Mouse (Mus musculus) kidney, postnatal 0 days (tissue): ENCODE measurements around the gene Trim52. TPM values are rescaled to one million over a fixed set of nuclear protein-coding genes. Genes with fewer than 3 reads are reported as not detected.
A peak's percentile ranks its signal among the peaks of the same experiment; 100 is the strongest.

ENCODE experiments used
- ATAC-seq: fragments of 200-750 bp; cut with Nextera tagmentation; replicated peaks from 2 replicates; pipeline ENCODE4 v1.8.0; 2017; ENCODE audit warnings: low read depth, moderate number of reproducible peaks, moderate TSS enrichment, moderate library complexity; ENCODE audit not compliant: low FRiP score
- DNase-seq: peaks from one replicate; pipeline ENCODE4 v3.0.0-alpha.2; 2016; ENCODE audit warnings: low spot score
- H3K27ac ChIP-seq: fragments of 300-500 bp; sonication (generic); 2 replicates; pipeline ENCODE4 v1.5.1; 2014; ENCODE audit warnings: mild to moderate bottlenecking
- H3K27me3 ChIP-seq: fragments of 300-500 bp; sonication (generic); 2 replicates; pipeline ENCODE4 v1.6.1; 2014; ENCODE audit warnings: low read length, mixed read lengths; ENCODE audit not compliant: insufficient read depth
- H3K36me3 ChIP-seq: fragments of 300-500 bp; sonication (generic); 2 replicates; pipeline ENCODE4 v1.6.1; 2014; ENCODE audit warnings: low read length, mixed read lengths; ENCODE audit not compliant: insufficient read depth
- H3K4me1 ChIP-seq: fragments of 300-500 bp; sonication (generic); replicated peaks from 2 replicates; pipeline ENCODE4 v1.6.1; 2014; ENCODE audit warnings: antibody characterized with exemption, low read length, mixed read lengths; ENCODE audit not compliant: insufficient read depth
- H3K4me2 ChIP-seq: fragments of 300-500 bp; sonication (generic); 2 replicates; pipeline ENCODE4 v1.6.1; 2014; ENCODE audit warnings: mild to moderate bottlenecking, low read length, moderate library complexity, mixed read lengths
- H3K4me3 ChIP-seq: fragments of 300-500 bp; sonication (generic); replicated peaks from 2 replicates; pipeline ENCODE4 v1.5.1; 2014; ENCODE audit warnings: low read depth, low read length
- H3K9ac ChIP-seq: fragments of 300-500 bp; sonication (generic); 2 replicates; pipeline ENCODE4 v1.6.1; 2014; ENCODE audit warnings: low read depth, low read length
- H3K9me3 ChIP-seq: fragments of 300-500 bp; sonication (generic); replicated peaks from 2 replicates; pipeline ENCODE4 v1.6.1; 2016; ENCODE audit warnings: low read length, inconsistent platforms, mixed read lengths
- CTCF ChIP-seq: IDR thresholded peaks from 2 replicates; pipeline ENCODE4 v1.5.1; 2016; ENCODE audit warnings: antibody characterized with exemption, low read depth, mild to moderate bottlenecking, moderate library complexity
- WGBS: fragments of 180-500 bp; shearing (Covaris S2); extraction: QIAGEN DNeasy Blood & Tissue Kit; methylation state at CpG from one replicate; pipeline ENCODE4 v1.1.7; 2014; 5-methylcytosine and 5-hydroxymethylcytosine counted together
- polyA plus RNA-seq: library from polyadenylated mRNA; unstranded; fragments of >200 nt; fragmentation: Nextera tagmentation; extraction: Ambion mirVana; gene quantifications from 2 replicates; pipeline ENCODE4 v1.2.1, GENCODE M21; 2015

Trim52 gene
- polyA plus RNA-seq, 1 experiment from 2014 or later = not detected

GRCm38 (mm10) chr14:106106425-106106824 is 427 bp downstream of the Trim52 start:
- H3K27me3 ChIP-seq = no peaks in the 10 kb centered on the region
- no peak for ATAC-seq

GRCm38 (mm10) chr14:106119371-106119770 is 13.4 kb downstream of the Trim52 start:
- ATAC-seq (no peak), DNase-seq (peak; percentile 76)
- no peak overlapping the region for H3K27ac ChIP-seq
- H3K36me3 ChIP-seq = no peaks in the 10 kb centered on the region
- TF ChIP-seq CTCF = no peak
- H3K9ac ChIP-seq = no peak overlapping the region
- H3K4me3 ChIP-seq = no peak overlapping the region
- no peaks in the 10 kb centered on the region for H3K27me3 ChIP-seq
- H3K4me1 ChIP-seq = no peaks in the 10 kb centered on the region
- no peak overlapping the region for H3K4me2 ChIP-seq
- H3K9me3 ChIP-seq = no peaks in the 10 kb centered on the region
- WGBS = 51% methylated on average over 2 of the region's 2 CpGs

More at GRCm38 (mm10) chr14:106106425-106106824, 427 bp downstream of the Trim52 start:
- no peaks in the 10 kb centered on the region for H3K4me1 ChIP-seq
- H3K9ac ChIP-seq = no peak overlapping the region
- no peak for TF ChIP-seq CTCF
- no peak overlapping the region for H3K27ac ChIP-seq
- H3K4me3 ChIP-seq = no peak overlapping the region
- 97% methylated on average over 22 of the region's 22 CpGs for WGBS
- H3K9me3 ChIP-seq = no peaks in the 10 kb centered on the region
- no peak for DNase-seq
- no peak overlapping the region for H3K4me2 ChIP-seq
- no peaks in the 10 kb centered on the region for H3K36me3 ChIP-seq

- H3K27ac ChIP-seq = no peak overlapping the region
- H3K27me3 ChIP-seq = no peaks in the 10 kb centered on the region
- no peak for TF ChIP-seq CTCF
- DNase-seq = no peak
- no peak overlapping the region for H3K4me3 ChIP-seq
- no peak overlapping the region for H3K4me2 ChIP-seq
- no peaks in the 10 kb centered on the region for H3K36me3 ChIP-seq
- H3K4me1 ChIP-seq = no peaks in the 10 kb centered on the region
- H3K9ac ChIP-seq = no peak overlapping the region
- no peaks in the 10 kb centered on the region for H3K9me3 ChIP-seq
- ATAC-seq = no peak
These were observed 30.3 kb downstream of the Trim52 start for GRCm38 (mm10) chr14:106136272-106136671.

GRCm38 (mm10) chr14:106151188-106151587 is 45.2 kb downstream of the Trim52 start:
- WGBS = 73% methylated on average over 2 of the region's 2 CpGs
- DNase-seq = no peak

GRCm38 (mm10) chr14:106154879-106155576 is 49.0 kb downstream of the Trim52 start:
- H3K4me3 ChIP-seq = no peak overlapping the region
- H3K4me2 ChIP-seq = no peak overlapping the region
- no peak overlapping the region for H3K9ac ChIP-seq
- H3K9me3 ChIP-seq = no peaks in the 10 kb centered on the region
- ATAC-seq = no peak
- no peaks in the 10 kb centered on the region for H3K27me3 ChIP-seq
- no peaks in the 10 kb centered on the region for H3K4me1 ChIP-seq
- no peak overlapping the region for H3K27ac ChIP-seq
- no peaks in the 10 kb centered on the region for H3K36me3 ChIP-seq
- WGBS = 68% methylated on average over 7 of the region's 7 CpGs
- DNase-seq = peak; percentile 28
- no peak for TF ChIP-seq CTCF

More at GRCm38 (mm10) chr14:106151188-106151587, 45.2 kb downstream of the Trim52 start:
- no peak overlapping the region for H3K4me2 ChIP-seq
- TF ChIP-seq CTCF = no peak
- H3K4me1 ChIP-seq = no peaks in the 10 kb centered on the region
- no peaks in the 10 kb centered on the region for H3K36me3 ChIP-seq
- no peak overlapping the region for H3K27ac ChIP-seq
- H3K27me3 ChIP-seq = no peaks in the 10 kb centered on the region
- no peak overlapping the region for H3K4me3 ChIP-seq
- H3K9ac ChIP-seq = no peak overlapping the region
- no peaks in the 10 kb centered on the region for H3K9me3 ChIP-seq
- no peak for ATAC-seq

GRCm38 (mm10) chr14:106156533-106156932 is 50.5 kb downstream of the Trim52 start:
- DNase-seq = no peak
- 85% methylated on average over 1 of the region's 1 CpGs for WGBS
- no peak overlapping the region for H3K4me2 ChIP-seq

More at GRCm38 (mm10) chr14:106156533-106156932, 50.5 kb downstream of the Trim52 start:
- H3K4me3 ChIP-seq = no peak overlapping the region
- H3K36me3 ChIP-seq = no peaks in the 10 kb centered on the region
- no peaks in the 10 kb centered on the region for H3K9me3 ChIP-seq
- no peak for ATAC-seq
- H3K9ac ChIP-seq = no peak overlapping the region
- TF ChIP-seq CTCF = no peak
- no peaks in the 10 kb centered on the region for H3K27me3 ChIP-seq
- H3K27ac ChIP-seq = no peak overlapping the region
- H3K4me1 ChIP-seq = no peaks in the 10 kb centered on the region
